Mouse (Mus musculus) MN1 (cell line): ENCODE results near the gene Prkcb.

Experiments
- DNase-seq: peaks from one replicate; pipeline ENCODE4 v3.0.0-alpha.2; 2016; ENCODE audit warnings: low spot score

Prkcb gene

GRCm38 (mm10) chr7:122322038-122322690, 33.6 kb downstream of the Prkcb start:
- DNase-seq: no peak

DNA sequence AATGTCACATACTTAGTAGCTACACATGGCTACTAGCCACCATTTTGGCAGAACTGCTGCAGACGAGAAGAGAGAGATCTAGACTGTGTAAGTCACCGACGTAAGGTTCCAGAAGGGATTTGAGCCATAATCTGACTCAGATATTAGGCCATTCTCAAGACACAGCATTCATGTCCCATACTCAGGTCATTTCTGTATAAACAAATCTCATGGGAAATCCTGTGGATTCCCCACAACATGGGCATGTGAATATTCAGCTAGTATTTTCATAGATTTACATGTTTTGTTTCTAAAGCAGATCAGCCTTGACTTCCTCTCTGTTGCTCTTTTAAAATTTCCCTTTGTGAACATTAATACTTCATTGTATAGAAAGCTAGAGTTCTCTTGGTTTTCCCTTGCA, 39.4 kb downstream of the Prkcb start:
- no peak for DNase-seq

- DNase-seq: no peak
Measured at GRCm38 (mm10) chr7:122328466-122328865, 39.9 kb downstream of the Prkcb start.

DNA sequence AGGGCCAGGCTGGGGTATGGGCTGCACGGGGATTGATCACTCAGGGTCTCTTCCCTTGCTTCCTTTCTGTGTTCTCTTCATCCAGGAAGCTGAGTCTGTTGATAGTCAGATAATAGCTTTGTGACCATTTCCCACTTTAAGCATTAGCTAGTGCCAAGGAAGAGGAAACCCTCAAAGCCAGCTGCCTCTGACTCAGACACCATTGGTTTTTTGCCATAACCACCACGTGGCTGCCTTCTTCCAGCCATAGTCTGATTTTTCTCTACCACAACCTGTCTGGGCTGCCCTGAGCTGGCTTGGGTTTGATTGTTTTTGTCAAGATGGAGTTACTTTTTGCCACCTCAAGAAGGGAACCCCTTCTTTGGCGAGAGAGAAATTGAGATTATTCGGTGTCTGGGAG, 41.0 kb downstream of the Prkcb start:
- DNase-seq: no peak

DNA sequence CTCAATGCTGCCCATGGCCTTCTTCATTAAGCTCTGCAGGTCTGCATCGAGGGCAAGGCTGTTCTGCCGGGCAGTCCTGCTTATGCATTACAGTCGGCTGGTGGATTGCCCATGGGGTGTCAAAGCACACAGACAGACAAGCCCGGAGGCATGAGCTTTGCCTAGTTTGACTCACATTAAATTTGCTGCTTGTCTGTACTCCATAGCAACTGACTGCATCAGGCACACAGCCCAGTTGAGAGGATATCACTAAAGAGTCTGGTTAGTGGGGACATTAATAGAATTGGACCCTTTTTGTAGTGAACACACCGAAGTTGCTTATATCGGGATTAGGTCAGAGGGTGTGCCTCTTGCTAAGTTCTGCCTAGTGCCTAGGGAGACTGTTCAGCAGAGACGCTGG, 45.1 kb downstream of the Prkcb start:
- DNase-seq: no peak

DNA sequence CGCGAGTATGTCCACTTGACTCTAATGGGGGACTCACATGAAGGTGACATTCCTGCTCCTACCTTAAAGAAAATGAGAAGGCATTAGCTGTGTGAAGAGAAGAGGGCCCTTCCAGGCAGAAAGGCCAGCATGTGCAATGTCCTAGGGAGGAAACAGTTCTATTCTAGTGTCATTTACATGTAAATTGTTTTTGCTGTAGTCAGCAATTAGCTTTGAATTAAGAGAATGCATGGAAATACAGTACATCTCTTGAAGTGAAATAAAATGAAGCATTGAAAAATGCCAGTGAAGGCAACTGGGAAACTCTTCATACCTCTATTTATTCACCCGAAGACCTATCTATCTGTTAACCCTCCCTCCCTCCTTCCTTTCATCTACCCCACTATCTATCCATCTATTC, 48.8 kb downstream of the Prkcb start:
- DNase-seq: no peak

GRCm38 (mm10) chr7:122338055-122338454, 49.5 kb downstream of the Prkcb start:
- DNase-seq: no peak

GRCm38 (mm10) chr7:122339476-122339875, 50.9 kb downstream of the Prkcb start:
- DNase-seq: no peak

- no peak for DNase-seq
Measured at GRCm38 (mm10) chr7:122341813-122342212, 53.3 kb downstream of the Prkcb start.

DNA sequence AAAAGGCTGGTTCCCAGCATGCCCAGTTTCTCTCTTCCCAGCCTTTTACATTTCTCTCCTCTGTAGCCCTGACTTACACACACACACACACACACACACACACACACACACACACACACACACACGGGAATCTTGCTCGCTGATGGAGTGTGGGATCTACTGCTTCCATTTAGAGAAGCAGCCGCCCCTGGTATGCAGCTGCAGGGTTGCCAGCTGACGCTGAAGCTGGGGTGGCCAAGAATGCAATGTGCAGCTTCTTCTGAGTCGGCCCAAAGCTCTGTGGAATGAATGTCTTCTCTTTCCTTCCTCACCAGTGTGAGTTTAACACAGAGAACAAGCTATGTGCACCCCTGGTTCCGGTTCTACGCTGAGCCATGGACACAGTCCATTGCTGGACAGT, 56.1 kb downstream of the Prkcb start:
- no peak for DNase-seq

- DNase-seq: no peak
Measured at GRCm38 (mm10) chr7:122346251-122347242, 58.0 kb downstream of the Prkcb start.

DNA sequence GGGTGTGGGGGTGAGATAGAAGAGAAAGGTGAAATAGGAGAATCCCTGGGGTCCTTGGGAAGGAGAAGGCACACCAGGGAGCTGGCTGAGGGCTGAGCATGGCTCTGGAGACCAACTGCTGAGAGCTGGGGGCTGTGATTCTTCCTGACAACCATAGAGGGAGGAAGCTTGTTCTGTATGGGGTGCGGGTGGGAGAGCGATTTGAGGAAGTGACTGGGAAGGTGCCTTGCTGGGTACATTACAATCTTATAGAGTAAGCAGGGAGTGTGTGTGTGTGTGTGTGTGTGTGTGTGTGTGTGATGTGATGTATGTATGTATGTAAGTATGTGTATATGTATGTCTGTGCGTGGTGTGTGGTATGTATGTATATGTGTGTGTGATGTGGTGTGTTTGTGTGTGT, 58.9 kb downstream of the Prkcb start:
- DNase-seq: no peak

DNA sequence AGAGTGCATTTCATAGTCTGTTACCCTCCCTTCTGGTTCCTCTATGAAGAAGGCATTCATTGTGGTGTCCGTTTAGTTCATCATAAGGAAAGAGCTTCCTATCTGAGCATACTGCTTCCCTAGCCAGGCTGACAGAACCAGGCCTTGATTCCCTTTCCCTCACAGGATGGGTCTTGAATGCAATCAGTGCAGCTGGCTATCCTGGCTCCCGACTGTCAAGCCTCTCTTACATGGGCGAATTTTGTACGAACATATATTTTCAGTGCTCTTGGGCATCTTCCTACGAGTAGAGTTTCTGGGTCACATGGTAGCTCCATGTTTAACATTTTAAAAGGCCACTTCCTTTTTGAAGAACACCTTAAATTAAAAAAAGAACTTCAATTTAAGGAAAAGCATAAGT, 61.4 kb downstream of the Prkcb start:
- DNase-seq: no peak

GRCm38 (mm10) chr7:122350741-122351140, 62.2 kb downstream of the Prkcb start:
- no peak for DNase-seq

DNA sequence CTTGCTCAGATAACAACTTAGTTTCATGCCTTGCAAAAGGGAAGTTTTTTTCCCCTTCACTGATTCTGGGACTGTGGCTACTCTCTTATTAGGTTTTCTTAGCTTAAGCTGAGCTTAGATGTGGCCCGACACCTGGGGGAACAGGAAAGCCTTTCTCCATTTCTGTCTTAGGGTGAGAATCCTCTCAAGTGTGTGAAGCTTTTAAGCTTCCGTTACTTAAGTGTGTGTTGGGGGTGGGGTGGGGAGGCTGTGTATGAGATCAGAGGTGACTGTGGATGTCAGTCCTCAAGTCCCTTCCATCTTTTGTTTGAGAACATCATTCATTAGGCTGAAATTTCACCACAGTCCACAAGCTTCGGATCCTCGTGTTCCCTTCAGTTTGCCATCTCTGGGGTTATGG, 63.3 kb downstream of the Prkcb start:
- no peak for DNase-seq

DNA sequence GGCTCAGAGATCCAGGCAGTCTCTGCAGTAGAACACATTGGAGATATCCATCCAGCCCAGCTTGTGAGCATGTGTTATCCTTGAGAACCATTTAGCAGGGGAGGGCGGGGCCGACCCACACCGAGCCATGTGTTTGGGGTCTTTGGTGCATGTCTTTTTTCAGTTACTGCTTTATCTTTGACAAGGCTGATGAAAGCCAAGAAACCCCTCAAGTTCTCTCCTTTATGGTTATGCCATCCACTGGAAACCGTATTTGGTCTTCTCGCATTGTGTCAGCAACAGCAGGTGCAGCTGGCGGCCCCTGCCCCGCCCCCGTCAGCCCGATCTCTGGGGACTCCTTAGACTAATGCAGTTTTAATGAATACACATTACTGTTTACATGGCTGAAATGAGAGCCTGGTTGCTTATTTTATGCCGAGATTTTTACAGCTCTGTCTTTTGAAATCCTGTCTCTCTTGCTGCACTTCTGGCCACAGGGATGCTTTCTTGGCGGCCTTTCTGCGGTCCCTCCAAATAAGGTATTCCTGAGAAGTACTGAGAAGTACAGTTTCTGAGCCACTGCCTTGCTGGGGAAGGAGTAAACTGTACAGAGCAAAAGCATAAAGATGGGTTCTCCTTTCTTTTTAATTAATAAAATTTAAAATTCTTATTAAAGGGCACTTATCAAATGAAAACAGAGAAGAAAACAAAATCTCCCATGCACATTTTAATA, 64.2 kb downstream of the Prkcb start:
- no peak for DNase-seq

DNA sequence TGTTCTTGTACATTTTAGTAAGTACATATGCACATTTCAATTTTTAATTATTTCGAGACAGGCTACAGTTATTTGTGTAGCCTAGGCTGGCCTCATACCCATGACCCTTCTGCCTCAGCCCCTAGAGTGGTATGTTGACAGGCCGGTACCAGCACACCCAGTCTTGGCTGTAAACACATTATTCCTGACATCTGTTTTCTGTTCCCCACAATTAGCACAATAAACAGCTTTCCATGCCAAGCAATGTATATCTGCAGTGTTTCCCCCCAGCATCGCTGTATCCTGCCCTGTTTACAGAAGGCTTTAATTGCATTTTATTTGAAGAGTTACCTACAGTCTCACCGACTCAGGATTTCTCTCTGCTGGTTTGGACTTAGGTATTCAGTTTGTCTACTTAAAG, 64.8 kb downstream of the Prkcb start:
- no peak for DNase-seq

GRCm38 (mm10) chr7:122356941-122357340, 68.4 kb downstream of the Prkcb start:
- no peak for DNase-seq

DNA sequence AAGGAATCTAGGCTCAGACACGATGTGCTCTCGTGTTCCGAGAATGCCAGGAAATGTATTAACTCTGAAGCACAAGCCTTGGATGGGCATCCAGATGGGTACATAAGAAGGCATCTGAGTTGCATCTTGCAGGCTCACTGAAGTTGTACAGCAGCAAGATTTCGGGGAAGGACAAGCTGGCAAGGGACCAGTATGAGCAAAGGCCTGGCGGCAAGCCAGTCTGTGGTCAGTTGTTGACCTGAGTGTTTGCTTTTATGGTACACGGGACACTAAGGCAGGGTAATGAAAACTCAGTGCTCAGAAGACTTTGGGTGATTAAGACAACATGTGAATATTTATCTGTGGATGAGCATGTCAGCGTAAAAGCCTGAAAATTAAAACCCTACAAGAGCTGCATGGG, 69.3 kb downstream of the Prkcb start:
- DNase-seq: no peak

DNA sequence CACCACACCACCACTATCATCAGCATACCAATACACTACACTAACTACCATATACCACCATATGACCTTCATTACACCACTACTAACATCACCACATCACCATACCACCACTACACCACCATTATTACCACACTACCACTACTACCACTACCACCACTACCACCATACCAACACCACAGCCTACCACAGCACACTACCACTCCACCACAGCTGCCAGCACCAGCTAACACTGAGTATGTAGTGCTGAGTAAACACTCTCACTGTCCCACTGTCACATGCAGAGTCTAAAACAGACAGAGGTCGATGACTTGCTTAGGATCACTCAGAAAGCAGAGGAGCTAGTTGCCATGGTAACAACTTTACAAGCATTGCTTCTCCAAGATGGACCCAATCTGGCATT, 78.1 kb downstream of the Prkcb start:
- DNase-seq: no peak

DNA sequence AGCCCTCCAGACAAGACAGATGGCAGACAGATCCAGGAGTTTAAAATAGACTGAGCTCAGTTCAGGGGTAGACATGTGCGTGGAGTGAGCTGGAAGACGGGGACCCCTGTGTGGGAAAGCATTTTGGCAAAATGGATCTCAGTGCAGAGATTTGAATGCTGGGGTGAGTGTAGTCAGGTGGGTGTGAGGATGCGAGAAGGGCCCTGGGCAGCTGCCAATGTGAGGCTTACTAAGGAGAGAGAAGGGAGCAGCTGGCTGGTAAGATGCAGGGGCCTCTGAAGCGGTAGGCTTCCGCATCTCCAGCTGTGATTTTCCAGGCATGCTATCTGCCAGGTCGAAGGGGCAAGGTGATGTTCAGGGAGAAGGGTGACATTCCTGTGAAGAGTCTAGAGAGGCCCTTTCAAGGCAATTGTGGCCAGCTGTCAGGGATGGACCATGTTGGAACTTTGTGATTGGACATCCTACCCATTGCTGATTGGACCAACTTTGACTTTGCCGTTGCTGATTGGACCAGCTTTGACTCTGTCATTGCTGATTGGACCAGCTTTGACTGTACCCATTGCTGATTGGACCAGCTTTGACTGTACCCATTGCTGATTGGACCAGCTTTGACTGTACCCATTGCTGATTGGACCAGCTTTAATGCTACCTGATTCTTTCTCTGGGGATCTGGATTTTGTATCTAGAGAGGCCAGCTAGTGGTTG, 78.9 kb downstream of the Prkcb start:
- DNase-seq: no peak

DNA sequence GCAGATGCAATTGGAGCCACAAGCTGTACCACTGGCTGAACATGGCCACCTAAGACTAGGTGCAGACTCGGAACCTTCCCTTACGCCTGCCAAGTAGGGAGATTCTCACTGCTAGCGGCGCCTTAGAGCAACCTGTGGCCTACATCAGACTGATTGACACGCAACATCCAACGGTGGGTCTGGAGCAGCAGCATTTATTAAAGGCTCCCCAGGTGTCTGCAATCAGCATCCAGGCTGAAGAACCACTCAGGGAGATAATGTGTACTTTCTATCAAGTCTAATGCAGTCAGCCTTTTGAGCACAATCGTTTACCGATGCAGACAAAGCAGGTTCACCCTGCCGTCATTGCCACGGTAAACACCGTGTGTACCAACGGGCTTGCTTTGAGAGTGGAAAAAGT, 81.9 kb downstream of the Prkcb start:
- no peak for DNase-seq
